Mouse (Mus musculus): ENCODE measurements around the gene Dad1.

GRCm38 (mm10) chr14:54235825-54236540 lies 17.9 kb downstream of the Dad1 start:
- TF ChIP-seq CHD2 (IDR thresholded peaks at IDR 0.05; ENCODE audit: low read depth, low read length) (no peak), MAFK (IDR thresholded peaks at IDR 0.05; ENCODE audit: insufficient read depth, low read depth, low read length) (no peak), HCFC1 (IDR thresholded peaks at IDR 0.05; ENCODE audit: borderline replicate concordance, insufficient read depth, low read length) (no peak), ZC3H11A (IDR thresholded peaks at IDR 0.05; ENCODE audit: borderline replicate concordance, low read depth, low read length) (no peak)

Data from ES-E14 (cell line).